Mouse (Mus musculus) forebrain, postnatal 0 days (tissue): ENCODE data around the gene Mypop. TPM values are rescaled to one million over a fixed set of nuclear protein-coding genes. Genes with fewer than 3 reads are reported as not detected.
A peak's percentile ranks its signal among the peaks of the same experiment; 100 is the strongest.

Experiments
- ATAC-seq: fragments of 200-750 bp; cut with Nextera tagmentation; 2 replicates; pipeline ENCODE4 v1.8.0; 2017; ENCODE audit warnings: mild to moderate bottlenecking, moderate library complexity
- DNase-seq: peaks from one replicate; pipeline ENCODE4 v3.0.0-alpha.2; 2015
- H3K27ac ChIP-seq: fragments of 300-500 bp; sonication (generic); 2 replicates; pipeline ENCODE4 v1.5.1; 2014; ENCODE audit warnings: low read depth, mild to moderate bottlenecking, antibody characterized with exemption, low read length, moderate library complexity, mixed read lengths
- H3K27me3 ChIP-seq: fragments of 300-500 bp; sonication (generic); 2 replicates; pipeline ENCODE4 v1.6.1; 2014; ENCODE audit warnings: mild to moderate bottlenecking, low read length, mixed read lengths; ENCODE audit not compliant: insufficient read depth
- H3K36me3 ChIP-seq: fragments of 300-500 bp; sonication (generic); 2 replicates; pipeline ENCODE4 v1.6.1; 2014; ENCODE audit warnings: mild to moderate bottlenecking, moderate library complexity; ENCODE audit not compliant: insufficient read depth
- H3K4me1 ChIP-seq: fragments of 300-500 bp; sonication (generic); 2 replicates; pipeline ENCODE4 v1.6.1; 2014; ENCODE audit warnings: antibody characterized with exemption; ENCODE audit not compliant: insufficient read depth
- H3K4me2 ChIP-seq: fragments of 300-500 bp; sonication (generic); 2 replicates; pipeline ENCODE4 v1.6.1; 2014; ENCODE audit warnings: low read depth, mild to moderate bottlenecking, moderate library complexity
- H3K4me3 ChIP-seq: fragments of 300-500 bp; sonication (generic); 2 replicates; pipeline ENCODE4 v1.5.1; 2014; ENCODE audit warnings: low read depth, low read length, mixed read lengths
- H3K9ac ChIP-seq: fragments of 300-500 bp; sonication (generic); 2 replicates; pipeline ENCODE4 v1.6.1; 2014; ENCODE audit warnings: mild to moderate bottlenecking
- H3K9me3 ChIP-seq: fragments of 300-500 bp; sonication (generic); 2 replicates; pipeline ENCODE4 v1.6.1; 2016; ENCODE audit warnings: low read length
- CTCF ChIP-seq: sonication (generic); IDR thresholded peaks from 2 replicates; pipeline ENCODE4 v1.5.1; 2016; ENCODE audit warnings: antibody characterized with exemption, control low read depth, low read depth
- WGBS: fragments of 180-500 bp; shearing (Covaris S2); extraction: QIAGEN DNeasy Blood & Tissue Kit; methylation state at CpG from one replicate; pipeline ENCODE4 v1.1.7; 2014; 5-methylcytosine and 5-hydroxymethylcytosine counted together
- polyA plus RNA-seq: library from polyadenylated mRNA; unstranded; fragments of >200 nt; fragmentation: Nextera tagmentation; extraction: Ambion mirVana; gene quantifications from 2 replicates; pipeline ENCODE4 v1.2.1, GENCODE M21; 2015
- total RNA-seq: library from RNA; depleted of rRNA; stranded (reverse); fragments of >200 nt; gene quantifications from 2 replicates; pipeline ENCODE4 v1.2.3, GENCODE M21; 2014

Gene Mypop
- total and polyA plus RNA-seq, 2 experiments from 2014 or later: 4.3 to 12.3 TPM

GRCm38 (mm10) chr7:19024581-19025255 lies 33.7 kb downstream of the Mypop start:
- peaks cover 11% of the 10 kb centered on the region for H3K36me3 ChIP-seq
- H3K27me3 ChIP-seq: peaks cover 27% of the 10 kb centered on the region
- DNase-seq (peak; percentile 41), ATAC-seq (peak; percentile 35)
- peak overlapping the region; percentile 69 for H3K27ac ChIP-seq
- peak overlapping the region; percentile 84 for H3K4me2 ChIP-seq
- peak overlapping the region; percentile 84 for H3K9ac ChIP-seq
- 1% methylated on average over 35 of the region's 36 CpGs for WGBS
- no peaks in the 10 kb centered on the region for H3K9me3 ChIP-seq
- H3K4me3 ChIP-seq: peak overlapping the region; percentile 89
- peaks cover 3% of the 10 kb centered on the region; the same call in 1 of the 2 replicates for H3K4me1 ChIP-seq
- TF ChIP-seq CTCF: no peak

- no peak for TF ChIP-seq CTCF
- H3K4me1 ChIP-seq: peaks cover 3% of the 10 kb centered on the region; the same call in 1 of the 2 replicates
- ATAC-seq: no peak
Observed at GRCm38 (mm10) chr7:19028067-19028466, 37.0 kb downstream of the Mypop start.

GRCm38 (mm10) chr7:19029084-19029653 lies 38.1 kb downstream of the Mypop start:
- Histone ChIP-seq H3K4me1 (peaks cover 3% of the 10 kb centered on the region; the same call in 1 of the 2 replicates), H3K9me3 (no peaks in the 10 kb centered on the region), H3K27me3 (no peaks in the 10 kb centered on the region), H3K36me3 (peaks cover 49% of the 10 kb centered on the region), H3K4me2 (no peak overlapping the region), H3K4me3 (no peak overlapping the region), H3K9ac (no peak overlapping the region), H3K27ac (no peak overlapping the region)
- TF ChIP-seq CTCF: peak; percentile 73
- 54% methylated on average over 6 of the region's 6 CpGs for WGBS
- ATAC-seq (peak; percentile 52), DNase-seq (peak; percentile 45)

More at GRCm38 (mm10) chr7:19028067-19028466, 37.0 kb downstream of the Mypop start:
- no peaks in the 10 kb centered on the region for H3K9me3 ChIP-seq
- no peak for DNase-seq
- H3K27me3 ChIP-seq: peaks cover 7% of the 10 kb centered on the region
- H3K4me2 ChIP-seq: no peak overlapping the region
- no peak overlapping the region for H3K9ac ChIP-seq
- no peak overlapping the region for H3K4me3 ChIP-seq
- no peak overlapping the region for H3K27ac ChIP-seq
- H3K36me3 ChIP-seq: peaks cover 41% of the 10 kb centered on the region

- H3K9ac ChIP-seq: no peak overlapping the region
- H3K4me1 ChIP-seq: no peaks in the 10 kb centered on the region
- H3K9me3 ChIP-seq: no peaks in the 10 kb centered on the region
- DNase-seq: no peak
- WGBS: 74% methylated on average over 4 of the region's 4 CpGs
- H3K4me3 ChIP-seq: no peak overlapping the region
- no peak for TF ChIP-seq CTCF
- no peaks in the 10 kb centered on the region for H3K27me3 ChIP-seq
- H3K4me2 ChIP-seq: no peak overlapping the region
- ATAC-seq: no peak
- H3K36me3 ChIP-seq: peaks cover 73% of the 10 kb centered on the region
- H3K27ac ChIP-seq: no peak overlapping the region
Observed at GRCm38 (mm10) chr7:19031641-19032040, 40.6 kb downstream of the Mypop start.

GRCm38 (mm10) chr7:19044616-19045015 lies 53.6 kb downstream of the Mypop start:
- ATAC-seq: no peak
- WGBS: 98% methylated on average over 6 of the region's 6 CpGs

GRCm38 (mm10) chr7:19046286-19047069 lies 55.4 kb downstream of the Mypop start:
- Histone ChIP-seq H3K27me3 (no peaks in the 10 kb centered on the region), H3K4me2 (no peak overlapping the region), H3K27ac (no peak overlapping the region), H3K36me3 (peaks cover 99% of the 10 kb centered on the region), H3K9ac (no peak overlapping the region), H3K4me3 (no peak overlapping the region), H3K4me1 (no peaks in the 10 kb centered on the region), H3K9me3 (no peaks in the 10 kb centered on the region)
- ATAC-seq: 0 out of 2 replicates have a peak, but pooled peaks have one; percentile 12
- DNase-seq: no peak
- no peak for TF ChIP-seq CTCF
- WGBS: 93% methylated on average over 11 of the region's 11 CpGs

More at GRCm38 (mm10) chr7:19044616-19045015, 53.6 kb downstream of the Mypop start:
- no peak overlapping the region for H3K9ac ChIP-seq
- H3K9me3 ChIP-seq: no peaks in the 10 kb centered on the region
- H3K4me1 ChIP-seq: no peaks in the 10 kb centered on the region
- H3K36me3 ChIP-seq: peaks cover 99% of the 10 kb centered on the region
- H3K4me2 ChIP-seq: no peak overlapping the region
- H3K4me3 ChIP-seq: no peak overlapping the region
- no peak for DNase-seq
- H3K27ac ChIP-seq: no peak overlapping the region
- TF ChIP-seq CTCF: no peak
- H3K27me3 ChIP-seq: no peaks in the 10 kb centered on the region
